Mouse (Mus musculus) stomach, embryonic 15.5 days (tissue): ENCODE data around the gene Ttc1. TPM values are rescaled to one million over a fixed set of nuclear protein-coding genes. Genes with fewer than 3 reads are reported as not detected.
A peak's percentile ranks its signal among the peaks of the same experiment; 100 is the strongest.

Experiments used
- ATAC-seq: fragments of 200-750 bp; cut with Nextera tagmentation; 2 replicates; pipeline ENCODE4 v1.8.0; 2017; ENCODE audit warnings: low read depth, moderate number of reproducible peaks, moderate TSS enrichment; ENCODE audit not compliant: insufficient read depth, low FRiP score
- H3K27ac ChIP-seq: fragments of 300-500 bp; sonication (generic); 2 replicates; pipeline ENCODE4 v1.5.1; 2015; ENCODE audit warnings: mild to moderate bottlenecking, inconsistent platforms
- H3K27me3 ChIP-seq: fragments of 300-500 bp; sonication (generic); replicated peaks from 2 replicates; pipeline ENCODE4 v1.6.1; 2015; ENCODE audit warnings: inconsistent platforms
- H3K36me3 ChIP-seq: fragments of 300-500 bp; sonication (generic); 2 replicates; pipeline ENCODE4 v1.6.1; 2015; ENCODE audit warnings: inconsistent platforms
- H3K4me1 ChIP-seq: fragments of 300-500 bp; sonication (generic); 2 replicates; pipeline ENCODE4 v1.6.1; 2015; ENCODE audit warnings: inconsistent platforms
- H3K4me2 ChIP-seq: fragments of 300-500 bp; sonication (generic); 2 replicates; pipeline ENCODE4 v1.6.1; 2015; ENCODE audit warnings: mild to moderate bottlenecking, inconsistent platforms
- H3K4me3 ChIP-seq: fragments of 300-500 bp; sonication (generic); replicated peaks from 2 replicates; pipeline ENCODE4 v1.5.1; 2015; ENCODE audit warnings: inconsistent platforms
- H3K9ac ChIP-seq: fragments of 300-500 bp; sonication (generic); 2 replicates; pipeline ENCODE4 v1.6.1; 2015; ENCODE audit warnings: inconsistent platforms
- H3K9me3 ChIP-seq: fragments of 300-500 bp; sonication (generic); 2 replicates; pipeline ENCODE4 v1.6.1; 2016; ENCODE audit warnings: inconsistent platforms
- WGBS: fragments of 180-500 bp; shearing (Covaris S2); methylation state at CpG from one replicate; pipeline ENCODE4 v1.1.7; 2015; 5-methylcytosine and 5-hydroxymethylcytosine counted together
- polyA plus RNA-seq: library from polyadenylated mRNA; unstranded; fragments of >200 nt; fragmentation: Nextera tagmentation; extraction: Ambion mirVana; gene quantifications from 2 replicates; pipeline ENCODE4 v1.2.1, GENCODE M21; 2015

Ttc1 gene
- polyA plus RNA-seq, 1 experiment from 2014 or later, result 56.1 TPM

- Histone ChIP-seq H3K9me3 (no peaks in the 10 kb centered on the region), H3K36me3 (peaks cover 23% of the 10 kb centered on the region), H3K4me1 (no peaks in the 10 kb centered on the region), H3K27me3 (no peaks in the 10 kb centered on the region), H3K9ac (no peak overlapping the region), H3K27ac (no peak overlapping the region), H3K4me3 (no peak overlapping the region), H3K4me2 (no peak overlapping the region)
- WGBS, result 91% methylated on average over 3 of the region's 3 CpGs
- ATAC-seq, result no peak
These were observed 47.5 kb downstream of the Ttc1 start for GRCm38 (mm10) chr11:43700291-43700690.

- Histone ChIP-seq H3K36me3 (peaks cover 19% of the 10 kb centered on the region), H3K27ac (no peak overlapping the region), H3K4me2 (no peak overlapping the region), H3K9me3 (no peaks in the 10 kb centered on the region), H3K4me1 (no peaks in the 10 kb centered on the region), H3K4me3 (no peak overlapping the region), H3K27me3 (no peaks in the 10 kb centered on the region), H3K9ac (no peak overlapping the region)
- 64% methylated on average over 5 of the region's 5 CpGs for WGBS
- no peak for ATAC-seq
These were observed 49.2 kb downstream of the Ttc1 start for GRCm38 (mm10) chr11:43698621-43699020.

GRCm38 (mm10) chr11:43696623-43697022 is 51.2 kb downstream of the Ttc1 start:
- no peak for ATAC-seq
- 87% methylated on average over 4 of the region's 4 CpGs for WGBS
- H3K27ac ChIP-seq, result no peak overlapping the region

GRCm38 (mm10) chr11:43688850-43689249 is 59.0 kb downstream of the Ttc1 start:
- H3K4me2 ChIP-seq, result no peak overlapping the region
- no peaks in the 10 kb centered on the region for H3K4me1 ChIP-seq
- no peak overlapping the region for H3K4me3 ChIP-seq
- no peak overlapping the region for H3K27ac ChIP-seq
- WGBS, result 76% methylated on average over 1 of the region's 1 CpGs
- H3K9ac ChIP-seq, result no peak overlapping the region
- H3K36me3 ChIP-seq, result peaks cover 32% of the 10 kb centered on the region
- ATAC-seq, result no peak
- H3K9me3 ChIP-seq, result no peaks in the 10 kb centered on the region
- H3K27me3 ChIP-seq, result no peaks in the 10 kb centered on the region

More at GRCm38 (mm10) chr11:43696623-43697022, 51.2 kb downstream of the Ttc1 start:
- Histone ChIP-seq H3K36me3 (peaks cover 37% of the 10 kb centered on the region), H3K4me2 (no peak overlapping the region), H3K27me3 (no peaks in the 10 kb centered on the region), H3K4me1 (no peaks in the 10 kb centered on the region), H3K9me3 (no peaks in the 10 kb centered on the region), H3K9ac (no peak overlapping the region), H3K4me3 (no peak overlapping the region)

GRCm38 (mm10) chr11:43682415-43683217 is 65.2 kb downstream of the Ttc1 start:
- ATAC-seq, result peak; percentile 12; the same call in 1 of the 2 replicates
- H3K4me3 ChIP-seq, result peak overlapping the region; percentile 96
- peaks cover 4% of the 10 kb centered on the region; the same call in 1 of the 2 replicates for H3K36me3 ChIP-seq
- peak overlapping the region; percentile 78 for H3K4me2 ChIP-seq
- H3K4me1 ChIP-seq, result 0 out of 2 replicates have a peak, but pooled peaks cover 4% of the 10 kb centered on the region
- H3K9me3 ChIP-seq, result no peaks in the 10 kb centered on the region
- WGBS, result under 1% methylated on average over 72 of the region's 72 CpGs
- no peaks in the 10 kb centered on the region for H3K27me3 ChIP-seq
- peak overlapping the region; percentile 92 for H3K9ac ChIP-seq
- H3K27ac ChIP-seq, result peak overlapping the region; percentile 92

- H3K4me2 ChIP-seq, result peak within 1 kb of the TSS; percentile 78
- ATAC-seq, result peak; percentile 99
- H3K27me3 ChIP-seq, result no peaks in the 10 kb centered on the region
- peak within 1 kb of the TSS; percentile 92 for H3K9ac ChIP-seq
- H3K4me1 ChIP-seq, result 0 out of 2 replicates have a peak, but pooled peaks cover 4% of the 10 kb centered on the region
- H3K4me3 ChIP-seq, result peak within 1 kb of the TSS; percentile 96
- peak within 1 kb of the TSS; percentile 92 for H3K27ac ChIP-seq
- H3K36me3 ChIP-seq, result peaks cover 4% of the 10 kb centered on the region; the same call in 1 of the 2 replicates
- WGBS, result under 1% methylated on average over 51 of the region's 87 CpGs
- H3K9me3 ChIP-seq, result no peaks in the 10 kb centered on the region
These were observed 66.1 kb downstream of the Ttc1 start, which contains the start of gene Pwwp2a for GRCm38 (mm10) chr11:43681472-43682414. TSS of gene Pwwp2a (plus strand) at chr11:43681998.

Other genes with a start within 250 kb of the Ttc1 start
- gene Ccnjl, start 219.2 kb downstream of the Ttc1 start, polyA plus RNA-seq, result 12.7 and 13.5 TPM in 2 replicates
- gene 4933415A04Rik, start 161.0 kb downstream of the Ttc1 start, polyA plus RNA-seq, result 3.5 and 3.8 TPM in 2 replicates
- 0.84 and 11.2 TPM in 2 replicates for gene Fabp6, start 146.5 kb downstream of the Ttc1 start, polyA plus RNA-seq
- 23.8 and 28.0 TPM in 2 replicates for gene Pwwp2a, start 66.0 kb downstream of the Ttc1 start, polyA plus RNA-seq
- 0.54 and 0.59 TPM in 2 replicates for gene Adra1b, start 153.2 kb upstream of the Ttc1 start, polyA plus RNA-seq